Mouse (Mus musculus): Measurements from ENCODE around the gene Esr2.

The Esr2 gene

GRCm38 (mm10) chr12:76085956-76086905, 90.8 kb downstream of the Esr2 start:
- DNase-seq (ENCODE audit: low spot score in 2 of 2) = no peak

GRCm38 (mm10) chr12:76085066-76085465, 92.0 kb downstream of the Esr2 start:
- no peak for DNase-seq (ENCODE audit: low spot score in 2 of 2)

GRCm38 (mm10) chr12:76081557-76082211, 95.4 kb downstream of the Esr2 start:
- no peak for DNase-seq (ENCODE audit: low spot score in 2 of 2)

- DNase-seq (ENCODE audit: low spot score in 2 of 2) = no peak
Measured at GRCm38 (mm10) chr12:76080876-76081556, 96.0 kb downstream of the Esr2 start.

- DNase-seq (ENCODE audit: low spot score in 2 of 2) = no peak
Measured at GRCm38 (mm10) chr12:76073981-76074380, 103.1 kb downstream of the Esr2 start.

- no peak for DNase-seq (ENCODE audit: low spot score in 2 of 2)
Measured at GRCm38 (mm10) chr12:76073066-76073826, 103.8 kb downstream of the Esr2 start.

- no peak for DNase-seq (ENCODE audit: low spot score in 2 of 2)
Measured at GRCm38 (mm10) chr12:76071935-76072849, 104.9 kb downstream of the Esr2 start.

All from spleen, postnatal 4 days (tissue).